Mouse (Mus musculus): ENCODE measurements around the gene Htra2. TPM values are rescaled to one million over a fixed set of nuclear protein-coding genes. Genes with fewer than 3 reads are reported as not detected.

Gene Htra2
- total RNA-seq, 4 experiments from 2014 or later: 50.0 to 60.6 (median 51.8) TPM

DNA sequence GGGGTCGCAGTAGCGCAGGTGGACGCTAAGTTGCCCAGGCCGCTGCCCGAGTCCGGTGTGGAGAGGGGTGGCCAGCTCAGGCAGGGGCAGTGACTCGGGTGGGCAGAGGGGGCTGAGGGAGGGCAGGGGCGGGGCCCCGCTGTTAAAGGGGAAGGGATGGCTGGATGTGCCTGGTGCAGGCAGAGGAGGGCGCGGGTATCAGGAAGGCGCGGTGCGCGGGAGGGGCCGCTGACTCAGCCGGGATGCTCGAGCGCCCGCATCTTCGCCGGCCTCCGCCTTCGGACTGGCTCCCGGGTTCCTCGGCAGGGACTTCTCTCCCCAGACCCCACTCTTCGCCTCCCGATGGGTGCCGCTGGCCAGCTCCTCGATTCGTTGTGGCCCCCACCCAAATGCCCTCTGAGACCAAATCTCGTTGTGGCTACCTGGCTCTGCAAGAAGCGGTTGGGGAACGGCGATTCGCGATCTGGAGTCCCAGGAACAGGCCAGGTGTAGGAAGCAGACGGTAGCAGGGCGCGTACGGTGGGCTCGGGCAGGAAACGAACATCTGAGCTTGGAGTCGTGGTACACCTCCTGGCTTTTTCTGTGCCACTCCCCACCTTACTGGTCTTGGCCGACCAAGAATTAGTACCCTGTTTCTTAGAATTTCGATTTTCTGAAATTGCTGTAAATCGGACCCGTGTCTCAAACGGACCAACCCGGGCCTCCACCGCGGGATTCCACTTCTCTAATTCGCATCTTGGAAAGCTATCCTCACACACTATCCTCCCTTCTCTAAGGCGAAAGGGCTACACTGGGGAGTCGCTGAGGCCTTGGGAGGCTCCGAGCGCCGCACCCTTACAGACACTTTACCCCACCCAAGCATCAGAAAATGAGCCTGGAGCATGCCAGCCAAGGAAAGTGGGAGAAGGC is 15.5 kb upstream of the Htra2 start:
- peak in 1 of 2 experiments; percentile 22 for DNase-seq (ENCODE audit: low spot score in 2 of 2)

DNA sequence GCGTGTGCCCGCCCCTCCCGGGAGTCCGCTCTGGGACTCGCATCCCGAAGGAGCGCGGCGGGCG is 15.0 kb upstream of the Htra2 start, which contains the start of gene Tlx2:
Gene Tlx2, minus strand, starts transcription at position 47 of the 64 bp plus-strand sequence.
- DNase-seq (ENCODE audit: low spot score in 2 of 2): no peak

DNA sequence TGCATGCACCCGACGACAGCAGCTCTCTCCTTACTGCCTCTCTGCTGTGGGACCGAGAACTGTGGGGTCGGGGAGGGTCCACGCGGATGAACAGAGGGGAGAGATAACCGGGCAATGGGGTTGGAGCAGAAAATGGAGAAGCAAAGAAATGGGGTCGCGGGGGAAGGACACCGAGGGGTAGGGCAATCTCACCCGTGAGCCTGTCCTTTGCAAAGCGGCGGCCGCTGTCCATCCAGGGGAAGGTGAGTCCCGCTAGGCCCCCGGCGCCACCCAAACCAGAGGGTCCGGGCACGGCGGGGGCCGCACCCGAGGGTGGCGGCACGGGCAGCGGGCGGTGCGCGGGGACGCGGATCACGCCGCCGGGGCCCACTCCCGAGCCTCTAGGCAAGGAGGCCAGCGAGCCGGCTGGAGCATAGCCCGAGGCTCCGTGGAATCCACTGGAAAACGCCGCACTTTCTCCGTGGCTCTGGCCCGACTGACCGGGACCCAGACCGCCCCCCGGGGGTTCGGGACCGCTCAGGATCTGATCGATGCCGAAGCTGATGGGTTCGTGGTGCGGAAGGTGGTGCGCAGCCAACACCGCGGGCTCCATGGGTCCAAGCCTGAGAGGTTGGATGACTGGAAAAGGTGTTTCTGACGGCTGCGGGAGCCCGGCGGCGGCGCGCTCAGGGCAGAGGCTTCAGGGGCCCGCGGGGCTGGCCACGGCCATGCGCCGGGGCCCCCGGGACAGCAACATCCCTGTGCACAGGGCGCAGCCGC is 14.6 kb upstream of the Htra2 start:
- DNase-seq (ENCODE audit: low spot score in 2 of 2): no peak

DNA sequence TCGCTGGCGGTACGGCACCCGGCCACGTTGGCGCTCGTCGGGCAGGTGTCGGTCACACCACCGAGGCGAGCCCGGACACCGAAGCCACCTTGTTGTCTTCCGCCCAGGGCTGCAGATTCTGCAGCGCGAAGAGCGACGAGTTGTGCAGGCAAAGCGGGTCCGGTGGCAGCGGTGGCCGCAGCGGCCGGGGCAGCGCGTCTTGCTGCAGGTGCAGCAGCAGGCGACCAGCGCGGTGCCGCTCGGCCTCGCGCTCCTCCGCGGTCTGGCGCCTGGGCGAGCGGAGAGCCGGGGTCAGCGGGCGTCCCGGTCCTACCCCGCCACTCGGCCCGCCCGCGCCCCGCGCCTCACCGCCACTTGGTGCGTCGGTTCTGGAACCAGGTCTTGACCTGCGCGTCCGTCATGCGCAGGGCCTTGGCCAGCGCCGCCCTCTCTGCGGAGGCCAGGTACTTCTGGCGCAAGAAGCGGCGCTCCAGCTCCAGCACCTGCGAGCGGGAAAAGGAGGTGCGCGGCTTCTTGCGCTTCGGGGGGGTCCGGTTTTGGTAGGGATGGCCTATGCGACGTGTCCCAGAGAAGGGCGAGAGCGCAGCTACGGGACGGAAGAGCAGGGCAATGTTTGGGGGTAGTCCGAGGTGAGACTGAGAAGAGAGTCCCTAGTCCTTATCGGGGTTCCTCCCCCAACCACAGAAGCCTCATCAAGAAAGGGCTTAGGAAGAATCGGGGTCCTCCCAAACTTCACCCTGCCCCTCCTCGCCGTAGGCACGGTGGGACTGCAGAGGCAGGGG is 13.8 kb upstream of the Htra2 start:
- DNase-seq (ENCODE audit: low spot score in 2 of 2): no peak

DNA sequence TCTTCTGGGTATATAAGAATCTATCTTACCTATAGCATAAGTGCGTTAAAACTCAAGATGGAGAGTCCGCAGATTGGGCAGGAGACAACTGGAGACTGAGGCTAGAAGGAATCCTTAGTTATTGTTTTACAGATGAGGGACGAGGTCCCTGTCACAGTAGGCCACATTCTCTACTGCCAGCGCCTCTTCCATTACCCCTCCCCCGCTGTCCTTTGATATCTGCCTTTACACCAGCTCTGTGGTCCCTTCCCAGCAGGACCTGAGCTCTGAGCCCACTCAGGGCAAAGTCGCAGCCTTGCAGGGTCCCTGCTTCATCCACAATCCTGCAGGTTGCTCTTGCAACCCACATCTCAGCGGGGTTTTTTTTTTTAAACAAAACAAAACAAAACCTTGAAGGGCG is 13.1 kb upstream of the Htra2 start:
- no peak for DNase-seq (ENCODE audit: low spot score in 2 of 2)

DNA sequence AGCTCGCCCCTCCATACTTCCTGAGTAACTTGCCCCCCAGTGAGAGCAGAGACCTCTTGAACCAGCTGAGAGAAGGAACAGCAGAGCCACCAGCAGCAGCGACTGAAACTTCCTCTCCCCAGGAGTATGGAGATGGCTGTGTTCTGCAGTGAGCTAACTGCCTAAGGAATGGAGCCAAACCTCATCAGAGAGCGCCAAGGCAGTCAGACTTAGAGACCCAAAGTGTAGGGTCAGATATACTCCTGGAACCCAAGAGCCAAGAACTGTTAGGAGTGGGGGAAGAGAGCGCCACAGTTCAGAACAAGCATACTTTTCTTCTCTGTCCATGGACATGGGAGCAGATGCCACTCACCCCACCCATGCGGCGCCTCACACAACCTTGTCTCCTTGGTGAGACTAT is 11.4 kb upstream of the Htra2 start:
- no peak for DNase-seq (ENCODE audit: low spot score in 2 of 2)

DNA sequence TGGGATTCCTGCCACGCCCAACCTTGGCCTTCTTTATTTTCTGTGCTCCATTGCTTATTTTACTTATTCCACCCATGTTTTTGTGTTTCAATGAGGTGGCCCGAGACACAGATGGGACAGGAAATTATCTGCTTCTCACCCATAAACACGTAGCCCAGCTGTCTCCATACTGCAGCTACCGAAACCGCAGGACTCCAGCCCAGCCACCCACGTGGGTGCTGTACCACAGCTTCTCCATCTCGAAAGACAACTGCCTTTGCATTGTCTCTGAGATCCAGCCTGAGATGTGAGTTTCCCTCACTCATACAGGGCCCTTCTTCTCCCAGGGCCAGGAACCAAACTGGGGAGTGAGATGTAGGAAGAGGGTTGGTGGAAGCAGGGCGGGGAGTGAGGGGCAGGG is 10.9 kb upstream of the Htra2 start:
- DNase-seq (ENCODE audit: low spot score in 2 of 2): no peak

DNA sequence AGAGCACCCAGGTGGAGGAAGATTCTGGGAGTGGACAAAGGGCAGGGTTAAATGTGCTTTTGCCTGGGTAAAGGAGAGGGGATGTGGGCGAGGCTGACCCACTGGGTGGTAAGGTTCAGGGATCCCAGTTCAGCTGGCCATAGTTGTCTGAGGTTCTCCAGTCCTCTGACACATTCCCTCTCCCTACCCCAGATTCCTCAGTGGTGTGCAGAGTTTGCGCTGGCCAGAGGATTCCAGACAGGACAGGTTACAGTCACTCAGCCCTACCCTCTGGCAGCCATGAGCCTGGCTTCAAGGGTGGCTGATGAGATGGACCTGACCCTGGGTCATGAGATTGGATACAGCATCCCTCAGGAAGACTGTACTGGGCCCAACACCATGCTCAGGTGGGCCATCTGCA is 3.7 kb upstream of the Htra2 start:
- no peak for DNase-seq (ENCODE audit: low spot score in 2 of 2)

DNA sequence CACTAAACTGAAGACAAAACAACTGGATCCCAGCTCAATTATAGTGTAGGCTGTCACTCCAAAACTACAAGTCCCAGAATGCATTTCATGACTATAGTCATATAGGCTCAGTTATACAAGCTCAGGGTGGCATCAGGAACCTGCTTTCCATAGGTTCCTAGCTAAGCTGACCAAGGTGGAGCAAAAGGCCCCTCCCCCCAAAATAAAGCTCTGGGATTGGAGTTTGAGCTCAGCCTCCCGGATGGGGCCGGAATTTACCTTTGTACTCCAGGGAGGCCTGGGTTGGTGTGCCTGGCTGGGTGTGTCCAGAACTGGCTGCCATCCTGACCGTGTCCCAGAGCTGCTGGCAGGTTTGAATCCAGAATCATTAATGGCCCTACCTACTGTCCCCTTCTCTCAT is 2.7 kb upstream of the Htra2 start, which contains the start of gene Dqx1:
Gene Dqx1, plus strand, starts transcription at position 55 of the 400 bp plus-strand sequence.
- DNase-seq (ENCODE audit: low spot score in 2 of 2): no peak

DNA sequence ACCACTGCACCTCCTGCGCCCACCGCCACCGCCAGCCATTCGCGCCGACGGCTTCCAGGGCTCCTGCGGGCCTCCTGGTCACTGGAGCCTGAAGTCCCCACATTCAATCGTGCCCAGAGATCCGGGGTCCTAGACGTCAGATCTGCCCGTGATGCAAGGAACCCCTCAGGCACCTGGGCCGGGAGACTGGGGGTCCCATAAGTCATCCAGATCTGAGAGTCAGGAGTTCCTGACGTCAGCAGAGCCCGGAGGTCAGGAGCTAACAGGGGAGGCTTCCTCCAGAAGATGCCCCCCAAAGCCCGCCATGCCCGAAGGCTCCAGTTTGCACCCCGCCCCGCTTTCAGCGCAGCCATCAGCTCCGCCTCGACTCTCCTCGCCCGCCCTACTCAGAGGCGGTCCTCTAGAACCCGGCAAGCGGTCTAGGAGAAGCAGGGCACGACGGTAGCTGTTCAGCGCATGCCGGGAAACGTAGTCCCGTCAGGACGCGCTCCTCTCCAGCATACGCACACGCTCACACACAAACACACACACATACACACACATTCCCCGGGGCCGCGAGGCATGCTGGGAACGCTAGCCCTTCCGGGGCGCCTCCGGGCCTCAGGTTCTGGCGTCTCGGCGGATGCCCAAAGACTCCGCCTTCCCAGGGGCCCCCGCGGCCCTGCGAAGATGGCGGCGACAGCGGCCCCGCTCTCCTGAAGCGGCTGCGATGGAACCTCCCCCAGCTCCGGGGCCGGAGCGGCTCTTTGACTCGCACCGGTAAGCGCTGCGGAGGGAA is 810 bp downstream of the Htra2 start, which contains the start of gene Aup1:
Gene Aup1, plus strand, starts transcription at position 448 of the 778 bp plus-strand sequence.
- peak; percentile 96 to 97 for DNase-seq (ENCODE audit: low spot score in 2 of 2)

DNA sequence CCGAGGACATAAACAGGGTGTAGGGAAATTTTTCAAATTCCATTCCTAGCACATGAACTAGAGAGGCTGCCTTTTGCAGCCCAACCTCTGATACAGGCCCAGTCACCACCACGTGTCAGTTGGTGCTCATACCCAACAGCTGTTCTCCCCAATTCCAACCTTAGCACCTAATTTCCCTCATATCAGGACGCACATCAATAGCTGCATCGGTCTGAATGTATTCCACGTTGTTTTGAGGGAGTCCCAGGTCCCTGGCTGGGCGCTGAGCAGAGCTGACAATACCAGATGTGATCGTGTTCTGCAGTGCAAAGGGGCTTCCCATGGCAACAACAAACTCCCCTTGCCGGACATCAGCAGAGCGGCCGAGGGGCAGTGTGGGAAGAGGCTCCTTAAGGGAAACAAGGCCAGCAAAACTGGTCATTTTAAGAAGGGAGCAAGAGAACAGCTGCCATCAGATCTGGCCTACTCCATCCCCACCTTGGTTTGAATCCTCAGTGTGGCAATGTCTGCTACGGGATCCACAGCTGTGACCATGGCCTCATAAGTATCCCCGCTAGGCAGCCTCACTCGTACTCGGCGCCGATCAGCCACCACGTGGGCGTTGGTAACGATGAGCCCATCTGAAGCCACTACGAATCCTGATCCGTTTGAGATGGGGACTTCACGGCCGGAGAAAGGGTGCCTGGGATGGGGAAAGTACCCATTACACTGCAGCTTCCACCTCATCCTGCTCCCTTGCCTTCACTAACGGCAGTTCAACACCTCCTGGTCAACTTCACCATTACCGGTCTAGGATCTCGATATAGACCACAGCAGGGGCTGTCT is 1.7 kb downstream of the Htra2 start:
- DNase-seq (ENCODE audit: low spot score in 2 of 2): peak; percentile 41 to 51

DNA sequence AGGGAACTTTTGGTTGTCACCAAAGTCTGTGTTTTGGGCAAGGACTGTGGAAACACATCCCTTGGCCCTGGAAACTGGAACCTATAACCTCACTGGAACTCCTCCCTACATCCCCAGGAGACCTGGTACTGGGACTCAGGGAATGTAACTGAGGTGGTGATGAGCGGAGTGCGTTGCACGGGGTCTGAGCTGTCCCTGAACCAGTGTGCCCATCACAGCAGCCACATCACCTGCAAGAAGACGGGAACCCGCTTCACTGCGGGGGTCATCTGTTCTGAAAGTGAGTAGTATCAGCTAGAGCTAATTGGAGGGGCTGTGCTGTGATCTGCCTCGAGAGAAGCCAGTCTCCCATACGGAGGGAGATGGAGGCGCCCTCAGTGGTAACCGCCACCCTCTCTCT is 5.7 kb downstream of the Htra2 start:
- no peak for DNase-seq (ENCODE audit: low spot score in 2 of 2)

DNA sequence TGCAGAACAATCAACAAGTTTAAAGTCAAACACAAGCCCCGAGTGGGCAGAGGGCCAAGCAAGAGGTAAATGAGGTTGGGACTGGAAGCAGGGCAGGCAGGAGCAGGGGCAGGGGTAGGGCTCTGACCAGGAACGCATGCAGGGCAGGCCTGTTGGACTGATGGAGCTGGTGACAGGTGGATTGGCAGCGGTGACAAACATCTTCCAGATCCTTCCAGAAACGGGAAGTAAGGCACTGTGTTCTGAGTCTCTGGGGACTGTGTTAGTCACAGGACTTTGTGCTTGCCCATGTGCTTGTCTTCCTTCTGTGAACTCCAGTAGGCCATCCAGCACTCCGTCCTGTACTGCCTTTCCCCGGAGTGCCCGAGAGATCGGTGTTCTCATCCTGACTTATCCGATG is 10.3 kb downstream of the Htra2 start:
- DNase-seq (ENCODE audit: low spot score in 2 of 2): no peak

DNA sequence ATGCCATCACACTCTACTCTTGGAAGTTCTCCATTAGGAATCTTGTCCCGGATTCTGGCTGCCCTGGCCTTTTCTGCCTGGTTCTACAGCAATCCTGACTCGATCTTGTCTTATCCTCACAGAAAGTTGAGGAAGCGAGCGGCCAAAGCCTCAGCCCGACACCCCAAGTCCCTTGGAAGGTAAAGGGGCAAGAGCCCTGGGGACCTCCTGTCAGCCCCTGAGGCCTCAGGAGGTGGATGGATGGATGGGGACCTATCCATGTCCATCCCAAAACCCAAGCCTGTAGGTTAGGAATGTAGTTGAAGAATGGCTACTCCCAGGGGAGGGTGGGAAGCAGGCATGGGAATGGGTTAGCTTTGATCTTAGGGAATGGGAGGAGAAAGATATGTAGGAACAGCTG is 11.1 kb downstream of the Htra2 start:
- no peak for DNase-seq (ENCODE audit: low spot score in 2 of 2)

DNA sequence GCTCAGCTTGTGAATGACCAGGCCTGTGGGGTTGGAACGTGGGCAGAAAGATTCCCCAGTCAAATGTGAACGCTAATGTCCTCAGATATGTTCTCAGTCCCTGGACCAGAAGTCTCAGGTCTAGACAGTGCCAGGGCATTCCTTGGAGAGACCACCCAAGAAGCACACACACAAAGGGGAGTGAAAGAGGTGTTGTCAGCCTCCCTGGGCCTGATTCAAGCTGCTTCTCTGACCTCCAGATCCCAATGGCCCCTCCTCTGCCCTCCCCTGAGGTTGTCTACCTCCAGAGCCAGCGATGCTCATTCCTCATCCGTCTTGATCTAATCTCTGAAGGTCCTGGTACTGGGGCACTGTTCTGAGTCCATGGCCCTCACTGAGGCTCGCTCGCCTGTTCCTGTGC is 11.5 kb downstream of the Htra2 start:
- DNase-seq (ENCODE audit: low spot score in 2 of 2): no peak

DNA sequence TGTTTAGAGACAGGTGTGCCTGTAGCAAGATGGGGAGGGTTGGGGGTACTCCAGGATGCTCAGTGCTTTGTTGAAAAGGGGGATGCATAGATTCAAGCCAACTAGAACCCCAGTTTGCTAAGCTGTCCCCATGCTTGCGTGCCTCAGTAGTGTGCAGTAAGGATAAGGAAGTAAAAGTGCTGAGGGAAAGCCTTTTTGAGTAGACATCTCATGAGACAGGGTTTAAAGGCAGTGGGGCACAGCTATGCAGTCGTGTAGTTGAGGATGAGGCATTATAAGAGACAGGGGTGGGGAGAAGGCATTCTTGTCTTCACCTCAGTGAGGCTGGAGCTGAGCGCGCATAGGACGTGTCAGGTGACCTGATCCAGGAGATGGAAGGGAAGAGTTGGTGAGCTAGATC is 14.5 kb downstream of the Htra2 start:
- DNase-seq (ENCODE audit: low spot score in 2 of 2): no peak

DNA sequence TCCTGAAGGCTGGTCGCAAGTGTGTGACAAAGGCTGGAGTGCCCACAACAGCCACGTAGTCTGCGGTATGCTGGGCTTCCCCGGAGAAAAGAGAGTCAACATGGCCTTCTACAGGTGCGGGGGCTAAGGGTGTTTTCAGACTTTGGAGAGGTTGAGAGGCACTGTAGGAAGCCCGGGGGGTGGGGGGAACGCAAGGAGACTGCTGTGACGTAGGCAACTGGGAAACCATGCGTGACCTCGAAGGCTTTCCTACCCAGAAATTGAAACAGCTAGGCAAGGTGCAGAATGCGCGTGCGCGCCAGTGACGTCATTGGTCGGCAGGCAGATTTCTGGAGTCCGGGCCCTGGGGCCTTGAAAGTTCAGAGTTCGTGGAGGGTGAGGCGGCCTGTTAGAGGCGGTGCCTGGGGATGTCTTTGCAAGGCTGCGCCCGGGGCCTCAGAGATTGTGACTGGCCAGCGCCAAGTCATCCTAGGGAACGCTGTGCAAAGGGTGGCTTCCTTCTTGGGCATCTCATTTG is 16.5 kb downstream of the Htra2 start:
- DNase-seq (ENCODE audit: low spot score in 2 of 2): peak; percentile 79 to 90

DNA sequence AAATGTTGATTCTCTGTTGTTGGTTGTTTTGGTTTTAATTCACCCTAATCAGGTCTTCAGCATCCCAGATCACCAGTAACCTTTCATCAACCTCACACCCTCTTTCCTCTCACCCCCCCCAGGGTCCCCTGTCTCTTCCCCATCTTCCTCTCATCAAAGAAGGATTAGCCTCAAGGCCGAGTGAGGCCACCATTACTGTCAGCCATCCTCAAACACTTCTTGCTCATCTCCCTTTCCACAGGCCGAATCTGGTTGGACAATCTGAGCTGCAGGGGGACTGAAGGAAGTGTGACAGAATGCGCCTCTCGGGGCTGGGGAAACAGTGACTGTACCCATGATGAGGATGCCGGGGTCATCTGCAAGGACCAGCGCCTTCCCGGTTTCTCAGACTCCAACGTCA is 17.9 kb downstream of the Htra2 start:
- no peak for DNase-seq (ENCODE audit: low spot score in 2 of 2)

DNA sequence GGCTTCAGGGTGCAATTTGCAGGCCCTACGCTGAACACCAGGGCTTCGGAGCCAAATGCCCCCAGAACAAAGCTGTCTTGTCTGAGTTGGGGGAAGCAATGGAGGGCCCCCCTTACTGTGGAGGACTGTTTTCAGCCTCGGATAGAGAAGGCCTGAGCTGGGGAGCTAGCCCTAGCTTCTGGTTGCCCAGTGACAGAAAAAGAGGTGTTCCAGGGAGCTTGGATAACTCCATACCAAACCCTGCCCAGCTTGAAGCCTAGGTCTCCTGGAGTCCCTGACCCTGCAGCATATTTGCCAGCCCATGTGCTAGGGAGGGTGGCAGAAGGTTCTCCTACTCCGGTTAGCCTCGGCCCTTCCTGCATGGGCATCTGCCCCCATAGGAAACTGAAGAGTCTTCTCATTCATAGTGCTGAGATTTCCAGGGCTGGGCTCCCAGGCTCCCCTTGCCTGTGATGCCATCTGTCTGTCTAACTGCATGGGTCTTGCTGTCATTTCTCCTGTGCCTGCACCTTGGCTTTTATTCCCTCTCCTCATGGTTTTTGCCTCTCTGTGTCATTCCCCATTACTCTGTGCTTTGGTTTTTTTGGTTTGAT is 20.5 kb downstream of the Htra2 start:
- DNase-seq (ENCODE audit: low spot score in 2 of 2): no peak

All from layer of hippocampus, adult 8-10 months (tissue).